Mouse (Mus musculus) heart, postnatal 10 days (tissue): Measurements from ENCODE around the gene Hcls1. TPM values are rescaled to one million over a fixed set of nuclear protein-coding genes. Genes with fewer than 3 reads are reported as not detected.

Experiments used
- DNase-seq, 2 experiments: peaks; one replicate each; pipeline ENCODE4 v3.0.0; 2021
- intact Hi-C: fragments of 180-260 bp; cut with DNase I; formaldehyde crosslinking; loops from one replicate; pipeline ENCODE4 v1.15.1; 2025
- total RNA-seq, 2 experiments: library from RNA; stranded (reverse); gene quantifications; 2 replicates each; pipeline ENCODE4 v1.2.3; 2021

Hcls1 gene
- total RNA-seq, 2 experiments from 2014 or later: 9.9 to 10.2 TPM

- DNase-seq: peak in 1 of 2 experiments; percentile 35
- intact Hi-C loops: loop anchor here (5.0 kb wide), 1 partner anchor 38 kb away; no protein-coding TSS in a partner anchor
Measured at GRCm38 (mm10) chr16:36985636-36986042, 50.9 kb downstream of the Hcls1 start.

DNA sequence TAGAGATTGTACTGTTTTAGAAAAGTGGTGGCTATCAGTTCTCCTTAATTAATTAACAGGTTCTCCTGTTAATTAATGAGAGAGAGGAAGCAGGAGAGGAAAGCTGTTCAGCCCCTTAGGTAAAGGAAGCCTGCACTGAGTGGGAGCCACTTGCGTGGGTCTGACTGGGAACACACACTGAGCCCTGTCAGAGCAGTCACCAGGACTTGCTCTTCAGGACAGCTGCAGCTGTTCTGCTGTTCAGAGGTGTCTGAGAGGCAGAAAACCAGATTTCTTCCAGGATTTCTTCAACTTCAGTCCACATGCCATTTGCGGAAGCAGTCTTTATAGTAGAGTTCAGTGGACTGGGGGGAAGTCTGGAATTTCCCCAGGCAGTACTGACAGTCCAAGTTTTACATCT lies 52.6 kb downstream of the Hcls1 start:
- intact Hi-C loops: loop anchor here (5.0 kb wide), 1 partner anchor 40 kb away; no protein-coding TSS in a partner anchor
- no peak for DNase-seq

DNA sequence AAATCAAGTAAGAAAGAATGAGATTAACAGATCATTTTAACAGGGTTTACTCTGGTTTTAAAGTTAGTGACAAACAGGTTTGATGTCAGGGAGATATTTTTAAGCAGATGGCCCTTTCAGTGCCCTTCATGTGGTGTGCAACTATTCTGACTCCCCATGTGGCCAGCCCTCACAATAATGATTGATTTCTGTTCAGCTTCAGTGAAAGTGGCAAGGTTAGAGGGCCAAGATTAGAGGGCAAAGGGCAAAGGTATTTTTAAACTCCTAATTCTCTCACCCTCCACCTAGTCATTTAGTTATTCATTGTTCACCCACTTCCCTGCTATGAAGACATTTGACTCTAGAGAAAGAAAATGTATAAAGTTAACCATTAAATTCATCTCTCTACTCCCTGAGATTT lies 53.3 kb downstream of the Hcls1 start:
- no peak for DNase-seq
- intact Hi-C loops: loop anchor here (5.0 kb wide), 1 partner anchor 41 kb away; no protein-coding TSS in a partner anchor

DNA sequence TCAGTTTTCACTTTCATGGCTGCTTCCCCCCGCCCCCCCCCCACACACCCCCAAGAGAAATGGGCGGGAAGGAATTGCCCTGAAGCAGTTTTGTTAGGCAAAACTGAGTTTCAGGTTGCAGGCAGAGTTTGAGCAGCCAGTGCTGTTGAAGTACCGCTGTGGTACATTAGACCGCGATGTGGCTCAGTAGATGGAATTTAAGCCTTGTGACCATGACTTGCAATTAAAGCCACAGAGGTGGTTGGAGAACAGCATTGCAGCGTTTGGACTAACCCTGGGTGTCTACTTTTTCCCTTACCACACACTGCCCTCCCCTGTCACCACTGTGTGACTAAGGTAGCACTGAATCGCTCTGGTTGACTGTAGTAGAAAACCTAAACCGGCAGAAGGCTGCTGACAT lies 54.7 kb downstream of the Hcls1 start:
- intact Hi-C loops: loop anchor here (5.0 kb wide), 1 partner anchor 42 kb away; no protein-coding TSS in a partner anchor

DNA sequence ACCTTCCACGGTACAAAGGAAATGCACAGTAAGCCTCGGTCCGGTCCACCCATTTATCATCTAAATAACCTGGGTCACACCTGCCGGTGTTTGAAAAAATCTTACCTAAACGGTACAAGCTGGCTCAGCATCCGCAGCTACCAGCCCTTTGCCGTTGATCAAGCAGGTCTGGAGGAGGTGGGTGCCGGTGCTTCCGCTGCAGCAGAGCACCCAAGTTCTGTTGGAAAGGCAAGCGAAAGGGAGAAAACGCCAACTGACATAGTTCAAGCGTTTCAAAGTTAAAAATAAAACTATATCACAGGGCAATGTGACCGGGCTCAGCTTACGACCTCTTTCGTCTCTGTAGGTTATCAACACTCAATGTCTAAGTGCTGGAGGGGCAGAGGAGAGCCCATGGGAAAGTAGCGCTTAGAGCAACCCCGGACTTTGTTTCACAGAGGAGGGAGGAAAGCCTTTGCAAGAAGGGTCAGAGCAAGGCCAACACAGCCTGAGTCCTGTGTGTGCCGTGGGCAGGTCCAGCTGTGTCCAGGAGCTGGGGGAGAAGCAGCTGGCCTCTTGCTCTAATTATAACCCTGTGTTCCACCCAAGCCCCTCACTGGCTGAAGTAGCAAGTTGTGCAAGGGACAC lies 55.3 kb downstream of the Hcls1 start, which contains the start of gene Fbxo40:
TSS of gene Fbxo40 (minus strand) at position 469 of the 627 bp plus-strand sequence.
- peak; percentile 64 to 69 for DNase-seq
- intact Hi-C loops: loop anchor here (2.0 to 5.0 kb wide), 2 partner anchors 21 to 43 kb away; partner anchors contain the start of gene Polq

More for the DNA sequence above, 54.7 kb downstream of the Hcls1 start:
- DNase-seq: peak; percentile 49 to 57

DNA sequence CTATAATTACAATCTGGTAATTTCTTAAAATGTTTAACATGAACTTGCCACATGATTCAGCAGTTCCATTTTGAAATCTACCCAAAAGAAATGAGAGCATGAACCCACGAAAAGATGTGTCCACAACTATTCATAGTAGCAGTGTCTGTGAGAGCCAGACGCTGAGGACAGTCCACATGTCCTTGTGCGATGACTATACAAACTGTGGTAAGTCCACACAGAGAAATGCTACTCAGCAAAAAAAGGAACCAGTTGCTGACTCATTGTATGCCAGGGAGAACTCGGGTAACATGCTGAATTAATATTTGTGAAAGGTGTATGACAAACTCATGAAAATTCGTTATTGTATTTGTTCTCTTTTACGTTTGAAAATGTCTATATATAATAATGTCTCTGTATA lies 62.9 kb downstream of the Hcls1 start:
- intact Hi-C loops: no loop called here
- no peak for DNase-seq

DNA sequence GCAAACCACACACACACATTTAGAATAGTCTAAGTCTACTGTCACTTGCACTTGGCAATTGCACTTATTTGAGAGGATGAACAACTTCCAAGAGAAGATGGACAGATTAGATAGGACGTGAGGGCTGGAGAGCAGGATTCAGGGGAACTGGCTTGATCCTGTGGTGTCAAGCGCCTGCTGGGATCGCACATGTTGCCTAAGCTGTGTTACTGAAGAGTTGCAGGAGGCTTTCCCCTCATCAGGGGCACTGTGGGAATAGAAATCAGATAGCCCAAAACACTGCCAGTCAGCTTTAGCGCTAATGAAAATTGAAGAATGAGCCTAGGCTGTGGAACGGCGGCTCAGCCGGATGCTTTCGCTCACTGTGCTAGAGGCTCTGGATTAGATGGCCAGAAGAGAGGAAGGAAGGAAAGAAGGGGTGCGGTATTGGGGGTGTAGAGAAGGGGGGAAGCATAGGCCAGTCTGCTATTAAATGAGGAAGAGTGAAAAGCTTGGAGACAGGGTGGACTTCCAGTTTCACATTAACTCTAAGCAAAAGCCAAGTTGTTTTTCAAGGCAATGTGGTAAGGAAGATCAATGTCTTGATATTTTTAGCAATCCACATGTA lies 64.7 kb downstream of the Hcls1 start:
- DNase-seq: no peak
- intact Hi-C loops: no loop called here

DNA sequence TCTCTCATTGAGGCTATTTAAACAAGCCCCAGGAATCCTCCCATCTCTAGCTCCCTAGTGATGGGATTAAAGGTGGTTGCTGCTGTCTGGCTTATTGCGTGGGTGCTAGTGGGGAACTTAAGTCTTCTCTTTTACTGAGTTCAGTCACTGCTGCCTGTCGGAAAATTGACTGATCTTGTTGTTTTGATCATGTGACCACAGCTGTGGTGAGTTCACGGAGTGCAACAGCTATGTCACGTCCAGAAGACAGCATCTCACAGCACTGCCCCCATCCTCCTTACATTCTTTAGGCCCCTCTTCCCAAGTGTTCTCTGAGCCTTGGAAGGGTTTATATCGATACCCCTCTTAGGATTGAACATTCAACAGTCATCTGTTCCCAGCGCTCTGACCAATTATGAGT lies 74.5 kb downstream of the Hcls1 start:
- no peak for DNase-seq
- intact Hi-C loops: loop anchor here (2.0 to 5.0 kb wide), 2 partner anchors 64 to 122 kb away; no protein-coding TSS in a partner anchor

DNA sequence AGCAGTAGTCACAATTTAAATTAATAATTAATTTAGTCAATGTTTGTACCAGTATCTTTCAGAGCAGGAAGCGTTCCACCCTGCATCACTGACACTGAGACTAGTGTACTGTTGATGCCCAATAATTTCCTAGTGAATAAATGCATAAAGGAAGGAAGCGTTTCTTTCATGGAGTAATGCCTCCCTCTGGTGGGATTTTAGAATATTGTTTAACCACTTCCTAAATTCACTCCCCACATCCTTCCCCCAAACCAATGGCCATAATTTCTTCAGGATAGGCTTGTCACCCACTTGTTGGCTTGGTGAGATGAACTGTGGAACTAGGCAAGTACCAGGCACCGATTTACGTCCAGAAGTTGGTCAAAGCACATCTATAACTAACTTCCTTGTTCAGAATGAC lies 75.6 kb downstream of the Hcls1 start:
- peak; percentile 64 to 78 for DNase-seq
- intact Hi-C loops: loop anchor here (2.0 to 10.0 kb wide), 6 partner anchors 20 to 936 kb away; partner anchors contain the start of genes Ccdc58, Eaf2, Fam162a and Fbxo40

GRCm38 (mm10) chr16:37011061-37011921 lies 76.5 kb downstream of the Hcls1 start, which contains the start of gene Polq:
Gene Polq, plus strand, starts transcription at chr16:37011786.
- intact Hi-C loops: loop anchor here (2.0 to 10.0 kb wide), 6 partner anchors 20 to 936 kb away; partner anchors contain the start of genes Ccdc58, Eaf2, Fam162a and Fbxo40
- peak; percentile 96 to 98 for DNase-seq

- no peak for DNase-seq
- intact Hi-C loops: loop anchor here (2.0 to 10.0 kb wide), 6 partner anchors 21 to 937 kb away; partner anchors contain the start of genes Ccdc58, Eaf2, Fam162a and Fbxo40
Measured at GRCm38 (mm10) chr16:37011922-37012289, 77.1 kb downstream of the Hcls1 start.

- intact Hi-C loops: loop anchor here (10.0 kb wide), 2 partner anchors 288 to 938 kb away; partner anchors contain the start of genes Ccdc58 and Fam162a
- no peak for DNase-seq
Measured at GRCm38 (mm10) chr16:37012336-37012735, 77.6 kb downstream of the Hcls1 start.

Other genes starting within 250 kb of the Hcls1 start
- gene Ildr1, start 241.0 kb upstream of the Hcls1 start, total RNA-seq: not detected
- 1 to 10 TPM; 2.4 to 4.1 TPM for gene Slc15a2, start 150.0 kb upstream of the Hcls1 start, total RNA-seq
- 10 to 100 TPM; 12.2 to 13.3 TPM for gene Iqcb1, start 106.6 kb upstream of the Hcls1 start, total RNA-seq
- under 1 TPM; 0.84 to 0.99 TPM for gene Eaf2, start 60.0 kb upstream of the Hcls1 start, total RNA-seq
- 10 to 100 TPM; 38.8 to 39.5 TPM for gene Golgb1, start 59.8 kb upstream of the Hcls1 start, total RNA-seq
- 100 to 1,000 TPM; 129 to 131 TPM for gene Fbxo40, start 55.5 kb downstream of the Hcls1 start, total RNA-seq
- 1 to 10 TPM; 1.8 to 2.2 TPM for gene Polq, start 76.8 kb downstream of the Hcls1 start, total RNA-seq